8 mouse cellular contexts compared by ENCODE assay signal in the genomic region with DNA sequence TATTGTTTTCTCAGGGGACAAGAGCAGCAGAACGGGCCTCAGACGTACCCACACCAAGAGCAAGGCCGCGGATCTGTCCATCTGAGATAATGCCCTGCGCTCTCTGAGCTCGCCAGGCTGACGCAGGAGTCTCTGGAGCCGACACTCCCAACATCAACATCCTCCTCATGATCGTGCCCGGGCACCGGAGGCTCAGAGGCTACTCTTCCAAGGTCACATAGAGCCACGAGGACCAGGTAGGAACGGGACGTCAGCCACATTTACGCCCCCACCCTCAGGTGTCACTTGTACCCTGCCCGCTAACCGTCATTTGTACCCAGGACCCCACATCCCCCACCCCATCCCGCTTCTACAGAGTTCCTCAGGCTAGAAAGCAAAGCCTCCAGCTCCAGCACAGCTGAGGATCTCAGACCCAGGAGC. TPM values are rescaled to one million over a fixed set of nuclear protein-coding genes. Genes with fewer than 3 reads are reported as not detected.
DNase-seq lines count a peak whose midpoint lies in the region; ATAC-seq and TF ChIP-seq lines count a peak whose summit lies in the region.

No protein-coding gene starts in this region.

- peak; percentile 72 for ATAC-seq in forebrain, embryonic 14.5 days
- peak; percentile 76 for ATAC-seq in midbrain, embryonic 14.5 days (ENCODE audit: low FRiP score, low TSS enrichment)

- H3K27me3 ChIP-seq in forebrain, embryonic 14.5 days (replicated peaks; ENCODE audit: control insufficient read depth, insufficient read depth, low read length) = no peaks in the 10 kb centered on the region
- H3K27me3 ChIP-seq in liver, adult 2 months (ENCODE audit: control insufficient read depth, insufficient read depth, low read length) = no peaks in the 10 kb centered on the region
- no peaks in the 10 kb centered on the region for H3K27me3 ChIP-seq in midbrain, embryonic 14.5 days (ENCODE audit: control insufficient read depth, insufficient read depth, low read length)

- H3K4me3 ChIP-seq in layer of hippocampus, adult 2 months = peak overlapping the region; percentile 84
- H3K4me3 ChIP-seq in brown adipose tissue, adult 24 weeks (ENCODE audit: insufficient read depth, low read depth, low read length) = peak overlapping the region; percentile 75
- H3K4me3 ChIP-seq in forebrain, embryonic 14.5 days (ENCODE audit: low read depth, low read length) = peak overlapping the region; percentile 73
- H3K4me3 ChIP-seq in liver, adult 2 months (ENCODE audit: insufficient read depth, low read depth, low read length) = peak overlapping the region; percentile 59
- peak overlapping the region; percentile 77 for H3K4me3 ChIP-seq in midbrain, embryonic 14.5 days (replicated peaks; ENCODE audit: low read depth, low read length)

- TF ChIP-seq CTCF in layer of hippocampus, adult 2 months (conservative IDR thresholded peaks at IDR 0.05) = no peak
- no peak for TF ChIP-seq CTCF in liver, adult 2 months (IDR thresholded peaks at IDR 0.05; ENCODE audit: low read depth, low read length)

- H3K27ac ChIP-seq in layer of hippocampus, adult 2 months = peak overlapping the region; percentile 96
- H3K27ac ChIP-seq in brown adipose tissue, adult 24 weeks (replicated peaks; ENCODE audit: low read depth, low read length) = peak overlapping the region; percentile 54
- peak overlapping the region; percentile 70 for H3K27ac ChIP-seq in forebrain, embryonic 14.5 days (ENCODE audit: low read depth, low read length)
- no peak overlapping the region for H3K27ac ChIP-seq in liver, adult 2 months (replicated peaks; ENCODE audit: insufficient read depth, low read depth, low read length)
- H3K27ac ChIP-seq in midbrain, embryonic 14.5 days (replicated peaks; ENCODE audit: low read depth, low read length) = peak overlapping the region; percentile 83

- intact Hi-C loops in gastrocnemius, postnatal 36 days (cut with DNase I) = no loop called here

- no peaks in the 10 kb centered on the region for H3K79me2 ChIP-seq in liver, adult 2 months (ENCODE audit: control insufficient read depth, insufficient read depth, low read length)

- peak overlapping the region; percentile 74 for H3K9ac ChIP-seq in forebrain, embryonic 14.5 days (ENCODE audit: low read length)
- peak overlapping the region; percentile 59 for H3K9ac ChIP-seq in liver, adult 2 months (ENCODE audit: low read depth, low read length)
- peak overlapping the region; percentile 81 for H3K9ac ChIP-seq in midbrain, embryonic 14.5 days (replicated peaks; ENCODE audit: low read length)

- H3K9me3 ChIP-seq in forebrain, embryonic 14.5 days (replicated peaks; ENCODE audit: control insufficient read depth, low read length) = no peaks in the 10 kb centered on the region
- H3K9me3 ChIP-seq in midbrain, embryonic 14.5 days (ENCODE audit: control insufficient read depth, low read length) = no peaks in the 10 kb centered on the region

- WGBS in forebrain, embryonic 14.5 days = 0% methylated on average over 18 of the region's 18 CpGs
- WGBS in liver, adult 2 months = under 1% methylated on average over 18 of the region's 18 CpGs
- under 1% methylated on average over 18 of the region's 18 CpGs for WGBS in midbrain, embryonic 14.5 days

- H3K4me2 ChIP-seq in forebrain, embryonic 14.5 days (ENCODE audit: low read length) = peak overlapping the region; percentile 85
- peak overlapping the region; percentile 74 for H3K4me2 ChIP-seq in midbrain, embryonic 14.5 days (ENCODE audit: low read length)

- 0 out of 2 replicates have a peak, but pooled peaks cover 5% of the 10 kb centered on the region for H3K36me3 ChIP-seq in forebrain, embryonic 14.5 days (ENCODE audit: control insufficient read depth, insufficient read depth, low read length)
- no peaks in the 10 kb centered on the region for H3K36me3 ChIP-seq in liver, adult 2 months (ENCODE audit: control insufficient read depth, insufficient read depth, low read length)
- peaks cover 8% of the 10 kb centered on the region; the same call in 1 of the 2 replicates for H3K36me3 ChIP-seq in midbrain, embryonic 14.5 days (ENCODE audit: control insufficient read depth, insufficient read depth, low read length)

- DNase-seq in layer of hippocampus, adult 2 months (ENCODE audit: low spot score in 2 of 2) = no peak
- DNase-seq in layer of hippocampus, adult 9-10 months (ENCODE audit: low spot score) = no peak
- no peak for DNase-seq in forebrain, embryonic 14.5 days (ENCODE audit: low spot score)
- no peak for DNase-seq in liver, adult 2 months (ENCODE audit: extremely low read depth, low read depth, low spot score)
- DNase-seq in midbrain, embryonic 14.5 days = peak; percentile 65
- no peak for DNase-seq in gastrocnemius, postnatal 36 days
- DNase-seq in left cerebral cortex, adult 18-20 months (ENCODE audit: low spot score in 2 of 2) = no peak

- no peak for TF ChIP-seq POLR2A in liver, adult 2 months (IDR thresholded peaks at IDR 0.05; ENCODE audit: extremely low read depth, insufficient read depth, low read length)

- H3K4me1 ChIP-seq in brown adipose tissue, adult 24 weeks (ENCODE audit: control insufficient read depth, insufficient read depth, insufficient read length, low read length) = peaks cover 23% of the 10 kb centered on the region
- peaks cover 6% of the 10 kb centered on the region for H3K4me1 ChIP-seq in forebrain, embryonic 14.5 days (ENCODE audit: control insufficient read depth, insufficient read depth, low read length)
- H3K4me1 ChIP-seq in liver, adult 2 months (ENCODE audit: control insufficient read depth, insufficient read depth, low read length) = peaks cover 8% of the 10 kb centered on the region; the same call in 1 of the 2 replicates
- H3K4me1 ChIP-seq in midbrain, embryonic 14.5 days (ENCODE audit: control insufficient read depth, insufficient read depth, low read length) = peaks cover 32% of the 10 kb centered on the region

RNA-seq across cellular contexts. Expression of gene 1700037H04Rik, which starts 0.4 kb away (rescaled TPM):
- 10 to 100 TPM; 46.0 to 46.7 TPM for total RNA-seq in layer of hippocampus, adult 2 months (2021)
- polyA plus RNA-seq in brown adipose tissue, adult 24 weeks (2012; ENCODE audit: insufficient read depth, insufficient read length, missing spikeins) = 426 and 428 TPM in 2 replicates
- 110 and 112 TPM in 2 replicates for polyA plus RNA-seq in forebrain, embryonic 14.5 days (2014; fragmentation: Nextera tagmentation; extraction: Ambion mirVana)
- 3.4 and 3.6 TPM in 2 replicates for total RNA-seq in liver, adult 2 months (2014; rRNA removed)
- 16.6 and 20.3 TPM in 2 replicates for polyA plus RNA-seq in liver, adult 2 months (2012; rRNA removed)
- 76.4 and 85.7 TPM in 2 replicates for polyA plus RNA-seq in midbrain, embryonic 14.5 days (2014; fragmentation: Nextera tagmentation; extraction: Ambion mirVana)
- total RNA-seq in gastrocnemius, postnatal 36 days (2021) = 1 to 10 TPM; 4.3 to 4.4 TPM
- 10 to 100 TPM; 69.3 to 85.6 TPM for total RNA-seq in left cerebral cortex, adult 18-20 months (2021)

RNA-seq across cellular contexts. Expression of gene Cenpb, which starts 20.4 kb away (rescaled TPM):
- total RNA-seq in layer of hippocampus, adult 2 months (2021) = 10 to 100 TPM; 72.3 to 78.8 TPM
- 78.2 and 99.0 TPM in 2 replicates for polyA plus RNA-seq in brown adipose tissue, adult 24 weeks (2012; ENCODE audit: insufficient read depth, insufficient read length, missing spikeins)
- 9.3 and 9.7 TPM in 2 replicates for polyA plus RNA-seq in forebrain, embryonic 14.5 days (2014; fragmentation: Nextera tagmentation; extraction: Ambion mirVana)
- total RNA-seq in liver, adult 2 months (2014; rRNA removed) = 27.3 and 27.5 TPM in 2 replicates
- 35.2 and 40.5 TPM in 2 replicates for polyA plus RNA-seq in liver, adult 2 months (2012; rRNA removed)
- 11.1 TPM in 2 replicates for polyA plus RNA-seq in midbrain, embryonic 14.5 days (2014; fragmentation: Nextera tagmentation; extraction: Ambion mirVana)
- total RNA-seq in gastrocnemius, postnatal 36 days (2021) = 10 to 100 TPM; 63.9 to 64.3 TPM
- total RNA-seq in left cerebral cortex, adult 18-20 months (2021) = 10 to 100 TPM; 64.2 to 64.3 TPM

RNA-seq across cellular contexts. Expression of gene Gm11037, which starts 26.2 kb away (rescaled TPM):
- total RNA-seq in layer of hippocampus, adult 2 months (2021) = not detected
- not detected in 2 replicates for polyA plus RNA-seq in brown adipose tissue, adult 24 weeks (2012; ENCODE audit: insufficient read depth, insufficient read length, missing spikeins)
- polyA plus RNA-seq in forebrain, embryonic 14.5 days (2014; fragmentation: Nextera tagmentation; extraction: Ambion mirVana) = not detected in 2 replicates
- not detected in 2 replicates for total RNA-seq in liver, adult 2 months (2014; rRNA removed)
- not detected in 2 replicates for polyA plus RNA-seq in liver, adult 2 months (2012; rRNA removed)
- polyA plus RNA-seq in midbrain, embryonic 14.5 days (2014; fragmentation: Nextera tagmentation; extraction: Ambion mirVana) = not detected in 2 replicates
- total RNA-seq in gastrocnemius, postnatal 36 days (2021) = not detected
- total RNA-seq in left cerebral cortex, adult 18-20 months (2021) = not detected

RNA-seq across cellular contexts. Expression of gene Cdc25b, which starts 27.2 kb away (rescaled TPM):
- 10 to 100 TPM; 23.4 to 25.5 TPM for total RNA-seq in layer of hippocampus, adult 2 months (2021)
- 2.4 and 2.5 TPM in 2 replicates for polyA plus RNA-seq in brown adipose tissue, adult 24 weeks (2012; ENCODE audit: insufficient read depth, insufficient read length, missing spikeins)
- polyA plus RNA-seq in forebrain, embryonic 14.5 days (2014; fragmentation: Nextera tagmentation; extraction: Ambion mirVana) = 30.0 and 32.0 TPM in 2 replicates
- total RNA-seq in liver, adult 2 months (2014; rRNA removed) = 0.94 and 1.0 TPM in 2 replicates
- polyA plus RNA-seq in liver, adult 2 months (2012; rRNA removed) = 1.1 and 1.5 TPM in 2 replicates
- 16.4 and 31.5 TPM in 2 replicates for polyA plus RNA-seq in midbrain, embryonic 14.5 days (2014; fragmentation: Nextera tagmentation; extraction: Ambion mirVana)
- total RNA-seq in gastrocnemius, postnatal 36 days (2021) = 1 to 10 TPM; 1.8 to 2.2 TPM
- total RNA-seq in left cerebral cortex, adult 18-20 months (2021) = 10 to 100 TPM; 15.2 to 21.6 TPM

RNA-seq across cellular contexts. Expression of gene Spef1, which starts 27.6 kb away (rescaled TPM):
- 1 to 10 TPM; 8.5 to 8.9 TPM for total RNA-seq in layer of hippocampus, adult 2 months (2021)
- 5.3 and 9.2 TPM in 2 replicates for polyA plus RNA-seq in brown adipose tissue, adult 24 weeks (2012; ENCODE audit: insufficient read depth, insufficient read length, missing spikeins)
- polyA plus RNA-seq in forebrain, embryonic 14.5 days (2014; fragmentation: Nextera tagmentation; extraction: Ambion mirVana) = 10.1 and 11.8 TPM in 2 replicates
- total RNA-seq in liver, adult 2 months (2014; rRNA removed) = 0.37 and 0.81 TPM in 2 replicates
- 0.76 and 0.96 TPM in 2 replicates for polyA plus RNA-seq in liver, adult 2 months (2012; rRNA removed)
- polyA plus RNA-seq in midbrain, embryonic 14.5 days (2014; fragmentation: Nextera tagmentation; extraction: Ambion mirVana) = 11.3 and 14.1 TPM in 2 replicates
- 1 to 10 TPM; 1.2 to 2.0 TPM for total RNA-seq in gastrocnemius, postnatal 36 days (2021)
- total RNA-seq in left cerebral cortex, adult 18-20 months (2021) = 1 to 10 TPM; 7.6 to 9.2 TPM

Comparison
In these comparisons a context has a peak if more than half of its experiments do, and no peak if none do; other contexts are left out.
1. RNA of gene 1700037H04Rik, which starts 0.4 kb away (total RNA-seq): 69.3 to 85.6 TPM in left cerebral cortex, adult 18-20 months and 46.0 to 46.7 TPM in layer of hippocampus, adult 2 months; 4.3 to 4.4 TPM in gastrocnemius, postnatal 36 days and 3.4 to 3.6 TPM in liver, adult 2 months; every median in the first group is over 4 times any median in the second.
2. Peak in every context shown above with its lines, with median percentiles within 50 percentile points of each other: H3K4me3 ChIP-seq and H3K9ac ChIP-seq.